Mouse (Mus musculus): ENCODE measurements around the gene Zfp784. TPM values are rescaled to one million over a fixed set of nuclear protein-coding genes. Genes with fewer than 3 reads are reported as not detected.

The Zfp784 gene
- total RNA-seq, 2 experiments from 2014 or later = 5.2 to 5.6 TPM

DNA sequence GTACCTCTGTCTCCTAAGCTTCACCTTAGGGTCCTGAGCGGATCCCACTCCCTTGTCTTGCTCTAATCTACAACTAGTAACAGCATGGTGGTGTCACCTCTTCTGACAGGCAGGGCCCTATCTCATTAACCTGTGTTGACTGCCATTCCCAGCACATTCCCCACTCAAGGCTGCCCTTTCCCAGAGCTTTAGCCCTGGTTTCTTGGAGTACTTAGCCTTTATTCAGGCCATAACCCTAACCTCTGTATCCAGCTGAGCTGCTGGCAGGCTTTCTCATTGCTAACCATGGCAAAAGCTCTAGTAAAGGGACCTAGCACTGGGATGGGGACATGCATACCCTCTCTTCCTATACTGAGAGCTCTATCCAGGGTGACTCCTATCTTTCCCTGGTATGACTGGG is 20.4 kb upstream of the Zfp784 start:
- intact Hi-C loops (cut with DNase I) = no loop called here
- no peak for DNase-seq

DNA sequence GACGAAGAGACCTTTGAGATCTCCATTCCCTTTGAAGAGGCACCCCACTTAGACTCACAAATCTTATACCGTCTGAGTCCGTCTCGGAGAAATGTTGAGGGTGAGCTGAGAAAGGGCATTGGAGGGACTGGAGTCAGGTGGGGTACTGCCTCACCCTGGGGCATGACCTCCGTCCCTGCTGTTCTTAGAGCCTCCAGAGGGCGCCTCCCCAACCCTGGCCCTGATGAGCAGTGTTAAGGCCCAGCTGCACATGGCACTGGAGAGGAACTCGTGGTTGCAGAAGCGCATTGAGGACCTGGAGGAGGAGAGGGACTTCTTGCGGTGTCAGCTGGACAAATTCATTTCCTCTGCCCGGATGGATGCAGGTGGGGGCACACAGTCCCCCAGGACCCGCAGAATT is 19.6 kb upstream of the Zfp784 start:
- intact Hi-C loops (cut with DNase I) = no loop called here
- no peak for DNase-seq

DNA sequence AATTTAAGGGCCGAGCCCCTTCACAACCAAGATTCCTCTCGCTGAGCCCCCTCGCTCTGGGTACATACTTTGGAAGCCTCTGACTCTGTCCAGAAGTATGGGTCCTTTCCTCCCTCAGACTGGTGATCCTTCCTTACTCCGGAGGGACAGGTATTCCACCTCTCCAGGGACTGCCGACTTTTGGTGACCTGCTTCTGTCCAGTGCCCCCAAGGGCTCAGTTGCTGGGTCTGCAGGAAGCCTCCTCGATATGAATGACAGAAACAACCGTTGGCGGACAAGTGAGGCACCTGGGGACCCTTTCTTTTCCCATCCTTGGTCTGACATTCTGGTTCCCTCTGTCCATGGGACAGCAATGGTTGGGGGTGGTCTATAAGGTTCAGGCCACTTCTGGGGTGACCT is 19.1 kb upstream of the Zfp784 start:
- no peak for DNase-seq
- intact Hi-C loops (cut with DNase I) = no loop called here

DNA sequence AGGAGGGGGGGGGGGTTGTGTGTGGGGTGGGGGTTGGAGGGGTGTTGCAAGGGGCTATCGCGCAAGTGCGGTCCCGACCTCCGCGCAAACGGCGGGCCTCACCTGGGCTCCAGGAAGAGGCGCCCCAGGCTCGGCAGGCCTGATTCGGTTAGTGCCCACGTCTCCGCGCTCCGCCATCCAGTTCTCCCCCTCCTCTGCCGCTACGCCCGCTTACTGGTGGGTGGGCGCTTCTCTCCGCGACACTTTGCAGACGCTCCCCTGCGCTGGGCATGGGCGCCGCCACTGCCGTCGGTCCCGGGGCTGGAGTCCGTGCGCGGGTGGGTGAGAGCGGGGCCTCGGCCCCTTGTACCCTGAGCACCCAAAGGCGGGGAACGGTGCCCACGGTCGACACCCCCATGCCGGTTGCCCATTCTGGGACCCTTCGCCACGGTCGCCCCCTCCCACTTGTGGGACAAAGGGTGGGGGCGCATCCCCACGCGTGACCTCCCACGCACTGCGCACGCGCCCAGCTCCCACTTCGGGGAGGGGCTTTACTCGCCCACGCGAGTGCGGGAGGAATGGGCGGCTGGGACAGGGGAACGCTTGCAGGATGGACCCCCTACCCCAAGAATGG is 18.5 kb upstream of the Zfp784 start:
- intact Hi-C loops (cut with DNase I) = no loop called here
- peak; percentile 50 for DNase-seq

DNA sequence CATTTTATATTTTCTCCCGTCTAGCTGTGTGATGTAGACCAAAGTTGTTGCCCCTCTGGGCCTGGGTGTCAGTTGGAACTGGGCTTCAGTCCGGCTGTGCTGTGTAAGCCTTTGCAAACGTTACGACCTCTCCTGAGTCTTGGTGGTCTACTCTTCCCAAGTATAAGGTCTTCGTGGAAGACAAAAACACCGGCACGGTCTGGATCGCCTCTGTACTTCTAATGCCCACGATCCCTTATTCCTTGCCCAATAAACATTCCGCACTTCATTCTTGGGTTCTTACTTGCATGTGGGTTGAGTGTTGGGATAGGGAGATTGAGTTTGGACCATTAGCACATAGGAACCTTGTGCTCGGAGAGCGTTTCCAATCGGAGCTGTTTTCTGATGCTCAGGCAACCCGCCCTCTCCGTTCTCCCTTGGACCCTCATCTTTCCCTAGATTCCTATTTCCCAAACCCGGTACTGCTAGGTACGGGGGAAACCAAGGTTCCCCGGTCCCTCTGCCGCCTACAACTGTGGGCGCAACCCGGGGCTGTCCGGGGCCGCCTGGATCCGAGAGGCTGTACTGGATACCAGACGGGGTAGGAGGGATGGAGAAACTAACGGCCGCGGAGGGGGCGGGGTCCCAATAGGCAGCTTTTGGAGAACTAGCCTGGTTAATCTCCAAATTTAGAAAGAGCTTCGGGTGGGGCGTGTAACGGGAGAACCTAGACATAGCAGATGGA is 15.4 kb upstream of the Zfp784 start:
- intact Hi-C loops (cut with DNase I) = loop anchor here (5.0 kb wide), 1 partner anchor 36 kb away; the partner anchor contains the start of gene Gm44973
- DNase-seq = no peak

DNA sequence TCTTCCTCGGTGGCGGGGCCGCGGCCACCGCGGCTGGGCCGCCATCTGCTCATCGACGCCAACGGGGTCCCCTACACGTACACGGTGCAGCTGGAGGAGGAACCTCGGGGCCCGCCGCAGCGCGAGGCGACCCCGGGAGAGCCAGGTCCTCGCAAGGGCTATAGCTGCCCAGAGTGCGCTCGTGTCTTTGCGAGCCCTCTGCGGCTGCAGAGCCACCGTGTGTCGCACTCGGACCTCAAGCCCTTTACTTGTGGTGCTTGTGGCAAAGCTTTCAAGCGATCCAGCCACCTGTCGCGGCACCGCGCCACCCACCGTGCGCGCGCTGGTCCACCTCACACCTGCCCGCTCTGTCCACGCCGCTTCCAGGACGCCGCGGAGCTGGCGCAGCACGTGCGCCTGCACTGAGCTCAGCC is 14.7 kb upstream of the Zfp784 start:
- intact Hi-C loops (cut with DNase I) = loop anchor here (5.0 kb wide), 1 partner anchor 36 kb away; the partner anchor contains the start of gene Gm44973
- DNase-seq = no peak

DNA sequence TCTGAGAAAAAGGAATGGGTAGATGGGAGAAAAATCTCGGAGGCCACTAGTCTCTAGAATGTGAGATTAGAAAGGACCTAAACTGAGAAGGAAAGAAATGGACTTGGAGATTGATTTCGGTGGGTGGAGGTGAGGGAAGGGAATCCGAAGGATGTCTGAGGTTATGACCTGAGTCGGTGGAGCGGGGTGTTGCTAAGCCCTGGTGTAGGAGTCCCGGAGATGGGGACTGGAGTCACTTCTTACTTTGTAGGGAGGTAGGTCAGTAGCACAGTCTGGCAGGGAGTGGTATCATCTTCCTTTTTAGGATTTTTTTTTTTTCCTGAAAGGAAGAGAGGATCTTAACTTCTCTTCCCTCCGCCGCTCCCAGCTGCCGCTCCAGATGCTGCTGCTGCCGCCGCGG is 14.2 kb upstream of the Zfp784 start:
- DNase-seq = no peak
- intact Hi-C loops (cut with DNase I) = loop anchor here (5.0 kb wide), 1 partner anchor 35 kb away; the partner anchor contains the start of gene Gm44973

DNA sequence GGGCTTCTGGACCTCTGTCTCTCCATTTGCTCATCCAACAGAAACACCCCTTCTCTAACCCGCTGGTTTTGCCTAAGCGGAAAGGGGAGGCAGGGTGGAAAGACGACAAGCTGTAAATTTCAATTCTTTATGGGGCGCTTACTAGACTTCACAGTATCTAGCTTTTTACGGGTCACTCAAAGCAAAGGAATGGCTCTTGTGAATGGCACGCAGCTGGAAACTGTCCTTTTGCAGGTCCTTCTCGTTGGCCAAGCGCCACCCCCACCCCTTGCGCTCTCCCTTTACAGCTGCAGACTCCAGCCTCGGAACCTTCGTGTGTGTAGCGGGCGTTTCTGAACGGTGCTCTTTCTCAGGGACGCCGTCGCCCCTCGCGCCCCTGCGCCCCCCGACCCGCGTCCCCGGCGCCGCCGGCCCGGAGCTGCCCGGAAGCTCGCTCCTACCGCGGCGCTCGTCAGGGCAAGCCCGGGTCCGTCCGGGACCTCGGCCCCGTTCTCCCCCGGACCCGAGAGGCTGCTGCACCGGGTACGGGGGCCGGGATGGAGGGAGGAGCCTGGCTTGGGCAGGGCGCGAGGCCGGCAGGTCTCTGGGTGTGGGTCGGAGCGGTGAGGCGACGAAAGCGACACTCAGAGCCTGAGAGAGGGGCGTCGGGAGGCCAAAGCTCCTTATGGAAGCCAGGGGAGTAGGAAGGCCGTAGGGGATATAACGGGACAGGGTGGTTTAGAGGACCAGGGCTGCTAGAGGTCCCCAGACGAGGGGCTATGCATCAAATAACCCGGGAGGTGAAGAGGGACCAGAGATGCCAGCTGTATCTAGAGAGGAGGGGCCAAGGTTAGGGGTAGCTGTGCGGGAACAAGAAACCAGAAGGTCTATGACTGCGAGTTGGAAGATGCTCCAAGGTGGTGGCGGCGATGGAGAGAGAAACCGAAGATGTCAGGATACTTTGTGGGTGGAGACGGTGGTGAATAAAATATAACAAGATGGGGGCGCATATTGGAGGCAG is 13.2 kb upstream of the Zfp784 start, which contains the start of gene Zfp580:
Zfp580 (plus strand) TSS at position 346 of the 1,000 bp plus-strand sequence.
- intact Hi-C loops (cut with DNase I) = loop anchor here (5.0 kb wide), 1 partner anchor 34 kb away; the partner anchor contains the start of gene Gm44973
- DNase-seq = peak; percentile 81

DNA sequence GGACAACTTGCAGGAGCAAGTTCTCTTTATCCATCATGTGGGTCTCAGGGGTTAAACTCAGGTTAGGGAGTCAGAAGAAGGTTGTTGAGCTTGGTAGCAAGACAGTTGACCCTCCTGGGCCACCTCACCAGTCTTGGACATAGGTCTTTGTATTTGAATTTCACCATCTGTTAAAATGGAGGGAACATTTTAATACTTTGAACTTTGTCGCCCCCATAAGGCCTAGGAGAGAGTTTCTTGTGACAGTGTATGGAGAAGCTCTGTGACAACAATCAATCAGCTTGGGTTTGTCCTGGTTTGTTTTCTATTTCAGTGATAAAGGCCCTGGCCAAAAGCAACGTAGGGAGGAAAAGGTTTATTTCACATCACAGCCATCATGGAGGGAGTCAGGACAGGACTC is 9.1 kb upstream of the Zfp784 start:
- intact Hi-C loops (cut with DNase I) = loop anchor here (10.0 kb wide), 1 partner anchor 113 kb away; no protein-coding TSS in a partner anchor
- no peak for DNase-seq

DNA sequence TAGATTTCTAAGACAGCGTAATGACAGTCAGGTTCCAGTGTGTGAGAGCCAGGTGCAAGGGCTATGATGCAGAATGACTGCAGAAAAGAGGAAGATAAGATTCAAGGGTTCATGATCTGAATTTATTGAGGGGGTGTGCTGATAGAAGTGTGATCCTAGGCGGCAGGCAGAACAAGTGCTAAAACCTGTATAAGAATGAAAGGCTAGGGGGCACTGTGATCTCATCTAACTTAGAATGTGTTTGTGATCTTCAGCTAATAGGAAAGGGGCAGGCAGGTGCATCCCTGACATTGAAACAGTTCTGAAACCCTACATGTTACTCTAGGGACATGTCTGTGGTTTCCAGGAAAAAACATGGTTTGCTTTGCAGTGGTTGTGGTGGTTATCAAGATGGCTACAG is 7.9 kb upstream of the Zfp784 start:
- no peak for DNase-seq
- intact Hi-C loops (cut with DNase I) = loop anchor here (10.0 kb wide), 1 partner anchor 111 kb away; no protein-coding TSS in a partner anchor

DNA sequence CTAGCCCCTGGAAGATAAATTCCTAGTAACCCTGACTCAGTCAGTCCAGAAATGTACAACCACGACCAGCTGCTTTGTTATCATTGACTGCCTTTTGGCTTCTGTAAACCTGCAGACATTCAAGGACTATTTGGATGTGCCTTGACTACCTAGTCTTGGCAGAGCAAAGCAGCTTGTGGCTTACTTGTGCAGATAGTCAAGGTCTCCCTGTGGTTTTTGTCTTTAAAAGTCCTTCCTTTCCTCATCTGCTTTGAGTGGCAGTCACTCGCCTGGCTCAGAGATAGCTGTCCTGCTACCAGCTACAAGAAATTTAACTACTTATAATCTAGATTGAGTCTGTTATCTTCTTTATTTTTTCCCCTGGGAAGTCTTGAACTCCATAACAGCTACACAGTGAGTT is 6.7 kb upstream of the Zfp784 start:
- intact Hi-C loops (cut with DNase I) = loop anchor here (10.0 kb wide), 1 partner anchor 110 kb away; no protein-coding TSS in a partner anchor
- DNase-seq = no peak

DNA sequence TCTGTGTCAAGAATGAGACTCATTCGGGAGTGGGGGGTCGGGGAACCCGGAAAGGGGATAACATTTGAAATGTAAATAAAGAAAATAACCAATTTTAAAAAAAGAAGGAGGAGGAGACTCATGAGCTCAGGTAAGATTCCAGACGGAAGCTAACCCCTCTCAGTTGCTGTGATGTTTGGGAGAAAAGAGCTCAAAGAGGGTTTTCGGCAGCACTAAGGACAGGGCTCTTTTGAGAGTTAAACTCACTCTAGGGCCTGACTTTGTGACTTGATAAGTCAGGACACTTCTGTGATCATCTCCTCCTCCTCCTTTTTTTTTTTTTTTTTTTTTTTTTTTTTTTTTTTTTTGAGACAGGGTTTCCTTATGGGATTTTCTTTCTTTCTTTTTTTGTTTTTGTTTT is 694 bp upstream of the Zfp784 start:
- DNase-seq = no peak
- intact Hi-C loops (cut with DNase I) = no loop called here

DNA sequence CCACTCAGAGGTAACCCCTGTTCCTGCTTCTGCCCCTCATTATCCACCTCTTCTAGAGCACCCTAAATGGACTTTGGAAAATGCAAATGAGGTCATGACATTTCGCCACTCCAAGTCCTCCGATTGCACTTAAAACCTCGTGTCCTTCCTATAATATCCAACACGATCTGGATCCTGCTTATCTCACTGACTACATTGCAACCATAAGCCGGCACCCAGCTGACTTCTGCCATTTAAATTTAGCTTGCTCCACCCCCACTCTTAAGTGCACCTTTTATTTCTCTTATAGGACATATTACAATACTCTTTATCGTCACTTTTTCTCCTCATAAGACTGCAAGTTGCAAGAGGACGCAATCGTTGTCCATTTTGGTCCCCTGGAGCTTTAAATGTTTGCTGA is 779 bp downstream of the Zfp784 start:
- DNase-seq = no peak
- intact Hi-C loops (cut with DNase I) = no loop called here

DNA sequence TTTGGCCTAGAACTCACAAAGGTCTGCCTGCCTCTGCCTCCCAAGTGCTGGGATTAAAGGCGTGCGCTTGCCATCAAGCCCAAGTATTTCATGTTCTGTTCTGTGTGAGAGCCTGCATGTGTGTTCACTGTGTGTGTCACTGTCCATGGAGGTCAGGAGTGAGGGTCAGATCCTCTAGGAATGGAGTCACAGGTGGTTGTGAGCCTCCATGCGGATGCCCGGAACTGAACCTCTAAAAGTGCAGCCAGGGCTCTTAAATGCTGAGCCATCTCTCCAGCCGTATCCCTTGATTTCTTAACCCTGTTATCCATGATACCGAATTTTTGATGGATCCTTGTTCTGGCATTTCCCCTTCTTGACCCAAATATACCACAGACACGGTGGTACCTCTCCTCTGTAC is 1.2 kb downstream of the Zfp784 start:
- intact Hi-C loops (cut with DNase I) = no loop called here
- DNase-seq = no peak

DNA sequence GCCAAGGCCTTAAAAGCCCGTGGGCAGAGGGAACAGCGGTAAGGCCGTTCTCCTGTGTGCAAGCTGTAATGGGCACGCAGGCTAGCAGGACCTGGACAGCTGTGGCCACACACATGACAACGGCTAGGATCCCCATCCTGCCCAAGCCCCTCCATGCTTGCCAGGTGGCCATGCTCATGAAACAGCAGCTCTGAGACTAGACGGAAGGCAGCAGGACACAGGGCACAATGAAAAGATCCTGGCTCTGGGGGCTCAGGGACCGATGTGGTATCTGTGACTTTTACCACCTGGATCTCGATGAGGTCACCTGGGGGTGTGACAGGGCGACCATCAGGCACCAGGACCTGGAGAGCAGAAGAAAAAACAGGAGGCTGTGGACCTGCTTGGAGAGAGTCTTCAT is 2.1 kb downstream of the Zfp784 start:
- no peak for DNase-seq
- intact Hi-C loops (cut with DNase I) = no loop called here

DNA sequence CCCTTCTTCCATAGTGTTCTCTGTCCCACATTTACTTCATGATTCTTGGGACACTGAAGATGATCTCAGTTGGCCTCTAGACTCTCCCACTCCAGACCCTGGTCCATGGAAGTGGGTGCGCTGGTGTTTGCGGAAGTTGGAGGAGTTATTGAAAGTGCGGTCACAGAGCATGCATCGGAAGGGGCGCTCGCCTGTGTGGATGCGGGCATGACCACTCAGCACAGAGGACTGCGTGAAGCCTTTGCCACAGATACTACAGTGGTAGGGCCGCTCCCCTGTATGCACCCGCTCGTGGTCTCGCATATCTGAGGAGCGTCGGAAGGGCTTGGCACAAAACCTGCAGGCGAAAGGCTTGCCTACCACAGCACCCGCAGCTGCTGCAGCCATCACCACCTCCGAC is 2.6 kb downstream of the Zfp784 start:
- intact Hi-C loops (cut with DNase I) = no loop called here
- DNase-seq = no peak

DNA sequence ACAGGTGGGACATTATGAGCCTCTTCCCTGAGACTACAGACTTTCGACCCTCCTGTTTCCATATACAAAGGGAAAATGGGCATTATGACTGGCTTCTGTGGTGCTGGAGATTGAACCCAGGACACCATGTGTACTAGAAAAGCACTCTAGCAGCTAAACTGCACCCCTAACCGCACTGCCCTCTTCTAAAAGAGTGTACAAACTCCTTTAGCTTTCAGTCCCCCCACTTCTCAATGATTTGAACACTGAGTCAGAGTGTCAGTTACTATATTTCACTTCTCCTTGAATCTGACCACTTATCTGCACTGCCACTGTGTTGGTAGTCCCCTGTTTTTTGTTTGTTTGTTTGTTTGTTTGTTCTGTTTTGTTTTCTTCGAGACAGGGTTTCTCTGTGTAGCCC is 4.4 kb downstream of the Zfp784 start, which contains the start of gene 4632433K11Rik:
4632433K11Rik (plus strand) TSS at position 301 of the 400 bp plus-strand sequence.
- intact Hi-C loops (cut with DNase I) = no loop called here
- DNase-seq = no peak

DNA sequence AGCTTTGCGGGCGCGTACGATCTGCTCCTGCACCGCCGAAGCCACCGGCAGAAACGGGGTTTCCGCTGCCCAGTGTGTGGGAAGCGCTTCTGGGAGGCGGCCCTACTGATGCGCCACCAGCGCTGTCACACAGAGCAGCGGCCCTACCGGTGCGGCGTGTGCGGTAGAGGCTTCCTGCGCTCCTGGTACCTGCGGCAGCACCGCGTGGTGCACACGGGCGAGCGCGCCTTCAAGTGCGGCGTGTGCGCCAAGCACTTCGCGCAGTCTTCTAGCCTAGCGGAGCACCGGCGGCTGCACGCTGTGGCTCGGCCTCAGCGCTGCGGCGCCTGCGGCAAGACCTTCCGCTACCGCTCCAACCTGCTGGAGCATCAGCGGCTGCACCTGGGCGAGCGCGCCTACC is 6.8 kb downstream of the Zfp784 start:
- no peak for DNase-seq
- intact Hi-C loops (cut with DNase I) = no loop called here

DNA sequence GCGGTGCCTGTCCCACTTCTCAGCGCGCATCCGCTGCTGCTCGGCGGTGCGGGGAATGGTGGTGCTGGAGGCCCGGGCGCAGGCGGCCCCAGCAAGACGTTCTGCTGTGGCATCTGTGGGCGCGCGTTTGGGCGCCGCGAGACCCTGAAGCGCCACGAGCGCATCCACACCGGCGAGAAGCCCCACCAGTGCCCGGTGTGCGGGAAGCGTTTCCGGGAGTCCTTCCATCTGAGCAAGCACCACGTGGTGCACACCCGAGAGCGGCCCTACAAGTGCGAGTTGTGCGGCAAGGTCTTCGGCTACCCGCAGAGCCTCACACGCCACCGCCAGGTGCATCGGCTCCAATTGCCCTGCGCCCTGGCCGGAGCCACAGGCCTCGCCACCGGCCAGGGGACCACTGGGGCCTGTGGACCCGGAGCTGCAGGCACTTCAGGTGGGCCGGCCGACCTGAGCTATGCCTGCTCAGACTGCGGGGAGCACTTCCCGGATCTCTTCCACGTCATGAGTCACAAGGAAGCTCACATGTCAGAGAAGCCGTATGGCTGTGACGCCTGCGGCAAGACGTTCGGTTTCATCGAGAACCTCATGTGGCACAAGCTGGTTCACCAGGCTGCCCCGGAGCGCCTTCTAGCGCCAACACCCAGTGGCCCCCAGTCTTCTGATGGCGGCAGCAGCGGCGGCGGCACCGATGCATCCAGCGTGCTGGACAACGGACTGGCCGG is 7.5 kb downstream of the Zfp784 start:
- no peak for DNase-seq
- intact Hi-C loops (cut with DNase I) = no loop called here

DNA sequence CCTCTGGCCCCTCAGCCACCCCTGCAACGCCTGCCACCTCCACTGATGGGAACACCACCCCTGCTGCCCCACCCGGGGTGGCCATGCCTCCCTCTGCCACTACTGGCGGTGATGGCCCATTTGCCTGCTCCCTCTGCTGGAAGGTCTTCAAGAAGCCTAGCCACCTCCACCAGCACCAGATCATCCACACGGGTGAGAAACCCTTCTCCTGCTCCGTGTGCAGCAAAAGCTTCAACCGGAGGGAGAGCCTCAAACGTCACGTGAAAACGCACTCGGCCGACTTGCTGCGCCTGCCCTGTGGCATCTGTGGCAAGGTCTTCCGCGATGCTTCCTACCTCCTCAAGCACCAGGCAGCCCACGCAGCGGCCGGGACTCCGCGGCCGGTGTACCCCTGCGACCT is 8.3 kb downstream of the Zfp784 start:
- DNase-seq = no peak
- intact Hi-C loops (cut with DNase I) = no loop called here
